Mouse (Mus musculus) lung, postnatal 4 days (tissue): Measurements from ENCODE around the gene Tigd2.
"Not testable (repeated sequence)": the region's sequence is repeated elsewhere in the genome, so short reads cannot be mapped to it uniquely, and the experiment has no call there.

ENCODE experiments used
- DNase-seq, 2 experiments: peaks; one replicate each; pipeline ENCODE4 v3.0.0; 2021

Tigd2 gene

DNA sequence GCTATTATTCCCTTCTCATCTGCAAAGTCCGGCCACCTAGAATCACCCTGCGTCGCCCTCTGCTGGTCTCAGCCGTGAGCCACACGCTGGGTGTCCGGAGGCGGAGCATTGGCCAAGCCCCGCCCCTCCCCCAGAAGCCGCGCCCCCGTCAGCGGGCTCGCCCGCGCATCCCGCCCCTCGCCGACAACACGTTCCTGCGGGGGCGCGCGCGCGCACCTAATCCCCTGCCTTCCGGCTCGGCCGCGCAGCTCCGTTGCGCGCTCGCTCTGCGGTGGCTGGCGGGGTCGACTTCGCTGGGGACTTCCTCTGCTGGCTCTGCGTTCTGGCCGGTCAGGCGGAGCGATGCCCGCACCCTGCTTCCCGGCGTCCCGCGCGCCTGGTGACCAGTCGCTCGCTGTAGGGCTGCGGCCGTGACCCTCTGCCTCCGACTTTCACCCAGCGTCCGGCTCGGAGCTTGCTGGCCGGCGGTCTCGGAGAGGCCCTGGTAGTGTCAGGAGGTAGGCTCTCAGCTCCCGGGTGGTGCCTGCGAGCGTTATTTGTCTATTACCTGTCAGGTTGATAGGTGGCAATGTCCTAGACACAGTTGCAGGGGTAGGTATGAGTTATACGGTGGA is at the start of gene Tigd2:
Tigd2 (plus strand) TSS at position 186 of the 614 bp plus-strand sequence.
- peak; percentile 94 for DNase-seq

- DNase-seq, result no peak
These were observed 46.7 kb upstream of the Tigd2 start for GRCm38 (mm10) chr6:59161801-59162478.

DNA sequence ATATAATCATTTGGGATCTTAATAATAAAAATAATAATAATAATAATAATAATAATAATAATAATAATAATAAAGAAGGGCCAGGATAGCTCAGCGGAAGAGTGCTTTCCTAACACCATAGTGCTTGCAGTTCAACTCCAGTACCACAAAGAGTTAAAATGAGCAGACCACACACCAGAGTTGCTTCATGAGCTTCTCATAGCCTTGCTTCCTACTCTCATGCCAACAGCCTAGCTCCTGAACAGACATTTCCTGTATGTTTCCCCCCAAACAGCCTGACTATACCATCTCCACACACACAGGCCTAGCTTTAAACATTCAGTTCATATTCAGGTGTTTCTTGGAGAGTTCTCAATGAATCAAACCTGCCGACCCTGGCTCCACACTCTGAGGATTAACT is 45.8 kb upstream of the Tigd2 start:
- no peak for DNase-seq

DNA sequence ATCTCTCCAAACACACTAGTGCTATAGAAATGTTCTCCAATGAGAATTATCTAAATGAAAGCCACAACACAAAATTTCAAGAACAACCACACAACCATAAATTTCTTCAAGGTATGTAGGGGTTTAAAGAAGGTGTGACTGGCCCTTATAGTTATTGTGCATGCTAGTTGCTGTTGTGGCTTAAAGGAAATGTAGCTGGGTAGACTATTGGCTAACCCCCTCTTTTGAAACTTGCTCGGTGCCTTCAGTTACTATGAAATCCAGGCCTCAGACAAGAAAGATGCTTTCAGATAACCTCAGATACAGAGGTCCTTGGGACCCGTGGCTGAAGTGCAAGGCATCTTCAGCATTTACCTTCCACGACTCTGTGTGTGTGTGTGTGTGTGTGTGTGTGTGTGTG is 45.3 kb upstream of the Tigd2 start:
- no peak for DNase-seq

- no peak for DNase-seq
These were observed 39.7 kb upstream of the Tigd2 start for GRCm38 (mm10) chr6:59168939-59169338.

- DNase-seq, result no peak
These were observed 37.4 kb upstream of the Tigd2 start for GRCm38 (mm10) chr6:59171230-59171629.

DNA sequence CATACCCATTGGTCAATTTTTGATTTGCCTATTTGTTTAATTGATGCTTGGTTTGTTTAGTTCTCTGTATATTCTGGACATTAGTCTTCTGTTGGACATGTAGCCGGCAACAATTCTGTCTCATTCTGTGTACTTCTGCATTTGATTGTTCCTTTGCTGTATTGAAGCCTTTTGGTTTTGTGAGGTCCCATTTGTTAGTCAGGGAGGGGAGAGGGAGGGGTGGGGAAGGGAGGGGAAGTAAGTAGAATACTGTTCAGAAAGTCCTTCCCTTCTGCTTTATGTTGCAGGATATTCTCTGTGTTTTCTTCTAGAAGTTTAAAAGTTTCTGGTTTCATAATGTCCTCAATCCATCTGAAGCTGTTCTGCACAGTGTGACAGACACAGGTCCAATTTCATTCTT is 34.7 kb upstream of the Tigd2 start:
- DNase-seq, result no peak

DNA sequence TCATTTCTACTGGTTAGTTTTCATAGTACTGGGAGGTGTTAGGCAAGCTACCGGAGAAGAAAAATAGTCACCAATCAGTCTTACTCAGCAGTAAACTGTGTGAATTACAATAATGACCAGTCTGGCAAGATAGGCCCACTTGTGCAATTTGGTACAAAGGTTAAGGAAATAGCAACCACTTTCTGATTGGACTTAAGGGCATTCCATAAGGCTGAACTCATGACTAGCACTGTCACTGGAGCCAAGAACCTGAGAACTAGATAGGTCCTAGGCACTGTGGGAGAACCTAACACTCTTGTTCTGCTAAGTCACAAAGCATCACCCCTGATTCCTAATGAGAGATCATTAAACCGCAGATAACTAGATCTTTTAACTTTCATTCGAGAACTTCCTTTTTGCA is 30.6 kb upstream of the Tigd2 start:
- no peak for DNase-seq

DNA sequence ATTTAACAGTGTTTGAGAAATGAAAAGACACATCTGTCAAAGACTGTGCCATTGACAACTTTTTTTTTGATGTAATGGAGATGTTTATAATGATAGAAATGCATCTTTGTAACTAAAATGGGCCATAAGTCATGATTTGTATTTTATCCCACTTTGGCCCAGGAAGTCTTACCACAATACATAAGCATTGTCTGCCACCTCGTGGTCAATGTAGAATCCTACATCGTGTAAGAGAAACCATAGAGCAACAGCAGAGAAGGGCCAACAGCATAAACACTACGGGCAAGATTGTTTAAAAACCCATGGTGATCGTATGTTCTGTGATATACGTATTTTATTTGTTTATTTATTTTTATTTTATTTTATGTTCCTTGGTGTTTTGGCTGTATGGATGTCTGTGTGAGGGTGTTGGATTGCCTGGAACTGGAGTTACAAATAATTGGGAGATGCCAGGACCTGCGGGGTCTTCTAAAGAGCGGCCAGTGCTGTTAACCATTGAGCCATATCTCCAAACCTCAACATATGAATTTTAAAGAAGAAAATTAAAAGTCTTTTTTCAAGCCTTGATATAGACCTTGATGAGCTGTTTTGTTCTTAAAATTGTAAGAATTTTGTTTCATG is 28.2 kb upstream of the Tigd2 start:
- peak in 1 of 2 experiments; percentile 70 for DNase-seq

DNA sequence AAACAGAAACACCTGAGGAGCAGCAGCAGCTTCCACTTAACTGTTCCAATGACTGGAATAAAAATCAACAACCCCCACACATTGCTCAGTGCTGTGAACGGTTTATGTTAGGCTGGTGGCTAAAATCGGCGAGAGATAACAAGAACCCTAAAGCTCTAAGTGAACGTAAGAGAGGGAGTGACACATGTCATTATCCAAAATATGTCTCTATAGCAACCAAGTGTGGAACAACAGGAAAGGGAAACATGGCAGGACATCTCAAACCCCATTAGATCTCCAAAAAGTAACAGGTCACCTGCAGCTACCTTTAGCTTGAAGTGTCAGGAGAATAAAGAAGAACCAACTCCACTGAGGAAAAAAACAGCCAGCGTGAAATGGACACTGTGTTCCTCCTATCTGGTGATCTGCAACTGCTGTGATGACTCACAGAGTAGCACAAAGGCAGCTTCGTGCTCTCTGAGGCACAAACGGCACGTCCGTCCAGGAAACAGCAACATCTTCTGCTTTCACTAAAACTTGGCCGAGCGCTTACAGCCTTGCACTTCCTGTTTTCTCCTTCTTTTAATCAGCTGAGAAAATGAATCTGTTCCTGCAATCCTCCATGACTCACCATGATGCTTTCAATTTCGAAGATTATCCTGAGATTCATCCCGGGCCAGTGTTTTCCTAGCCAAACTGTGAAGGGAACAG is 23.5 kb upstream of the Tigd2 start:
- peak; percentile 23 to 30 for DNase-seq

- no peak for DNase-seq
These were observed 18.7 kb upstream of the Tigd2 start for GRCm38 (mm10) chr6:59190006-59190405.

DNA sequence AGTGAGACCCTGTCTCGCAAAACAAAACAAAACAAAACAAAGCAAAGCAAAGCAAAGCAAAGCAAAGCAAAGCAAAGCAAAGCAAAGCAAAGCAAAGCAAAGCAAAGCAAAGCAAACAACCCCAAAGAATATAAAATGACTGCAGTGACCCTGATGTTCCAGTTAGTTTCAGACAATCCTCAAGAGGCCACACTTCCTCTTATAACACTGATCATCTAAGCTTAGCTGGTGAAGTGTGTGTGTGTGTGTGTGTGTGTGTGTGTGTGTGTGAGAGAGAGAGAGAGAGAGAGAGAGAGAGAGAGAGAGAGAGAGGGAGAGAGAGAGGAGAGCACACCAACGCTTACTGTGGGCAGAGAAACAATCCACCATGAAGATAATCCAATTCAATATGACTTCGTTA is 14.2 kb upstream of the Tigd2 start:
- not testable (repeated sequence) for DNase-seq

- no peak for DNase-seq
These were observed 12.6 kb upstream of the Tigd2 start for GRCm38 (mm10) chr6:59195849-59196635.

DNA sequence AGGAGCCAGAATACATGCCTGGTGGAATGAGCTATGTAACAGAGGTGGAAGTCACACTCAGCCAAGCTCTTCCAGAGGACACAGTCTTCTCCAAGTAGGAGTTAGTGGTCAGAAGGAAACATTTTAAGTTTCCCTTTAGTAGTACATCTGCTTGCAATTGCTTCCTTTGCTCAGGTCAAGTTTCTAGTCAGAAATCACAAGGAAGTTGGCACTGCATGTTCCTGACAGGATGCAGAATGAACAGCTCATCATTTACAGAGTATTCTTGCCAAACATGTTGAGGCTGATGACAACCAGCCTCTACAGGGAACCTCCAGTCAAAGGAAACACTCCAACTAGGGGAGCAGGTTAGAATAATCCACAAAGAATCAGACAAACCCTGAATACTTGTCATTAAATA is 11.9 kb upstream of the Tigd2 start:
- DNase-seq, result no peak

DNA sequence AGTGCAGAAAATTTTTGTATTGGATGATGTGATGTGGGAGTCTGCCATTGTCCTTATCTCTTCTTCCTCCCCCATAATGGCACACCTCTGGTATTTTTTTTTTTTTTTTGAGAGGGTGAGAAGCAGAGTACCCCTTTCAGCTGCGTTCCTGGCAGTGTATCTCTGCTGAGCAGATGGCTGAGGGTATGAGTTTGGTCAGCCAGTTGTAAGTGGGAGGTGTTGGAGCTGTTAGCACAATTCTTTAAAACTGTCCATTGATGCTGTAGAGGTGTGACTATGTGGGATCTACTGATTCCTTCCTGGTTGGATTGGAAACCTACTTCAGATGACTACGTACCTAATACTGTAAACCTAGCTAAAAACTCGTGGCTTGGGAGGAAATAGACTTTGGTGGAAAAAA is 10.3 kb upstream of the Tigd2 start:
- DNase-seq, result no peak

DNA sequence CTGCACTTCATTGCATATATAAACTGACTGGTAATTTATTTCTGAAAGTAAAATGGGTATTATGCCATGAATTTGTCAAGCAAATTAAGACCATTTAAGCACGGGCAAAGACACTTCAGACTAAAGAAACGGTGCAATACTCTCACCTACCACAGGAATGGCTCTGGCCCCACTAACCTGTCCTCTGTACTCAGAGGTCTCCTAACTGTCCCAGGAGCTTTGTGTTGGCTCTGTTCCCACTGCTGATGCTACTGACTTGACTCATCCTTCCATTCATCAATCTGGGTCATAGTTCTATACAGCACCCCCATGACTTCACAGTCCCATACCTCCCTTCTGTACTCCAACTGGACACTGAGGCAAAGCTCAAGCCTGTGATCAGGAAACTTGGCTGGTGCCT is 9.6 kb upstream of the Tigd2 start:
- no peak for DNase-seq

DNA sequence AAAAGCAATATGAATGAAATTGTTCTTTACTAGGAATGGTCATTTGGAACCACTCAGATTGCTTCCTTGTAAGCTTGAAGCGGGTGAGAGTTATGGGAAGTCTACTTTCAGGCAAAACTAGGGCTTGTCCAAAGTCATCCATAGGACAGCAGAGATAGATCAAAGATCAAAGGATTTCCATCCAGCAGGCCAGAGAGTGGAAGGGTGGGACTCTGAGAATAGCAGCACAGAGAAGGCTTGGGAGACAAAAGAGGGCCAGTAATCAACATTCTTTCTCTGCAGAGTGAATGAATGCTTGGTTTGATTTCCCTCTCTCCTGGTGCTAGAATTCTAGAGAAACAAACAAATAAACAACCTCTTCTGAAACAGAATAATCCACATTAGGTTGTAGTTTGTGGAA is 1.1 kb upstream of the Tigd2 start:
- DNase-seq, result no peak

- peak in 1 of 2 experiments; percentile 24 for DNase-seq
These were observed 633 bp downstream of the Tigd2 start for GRCm38 (mm10) chr6:59209299-59209707.

DNA sequence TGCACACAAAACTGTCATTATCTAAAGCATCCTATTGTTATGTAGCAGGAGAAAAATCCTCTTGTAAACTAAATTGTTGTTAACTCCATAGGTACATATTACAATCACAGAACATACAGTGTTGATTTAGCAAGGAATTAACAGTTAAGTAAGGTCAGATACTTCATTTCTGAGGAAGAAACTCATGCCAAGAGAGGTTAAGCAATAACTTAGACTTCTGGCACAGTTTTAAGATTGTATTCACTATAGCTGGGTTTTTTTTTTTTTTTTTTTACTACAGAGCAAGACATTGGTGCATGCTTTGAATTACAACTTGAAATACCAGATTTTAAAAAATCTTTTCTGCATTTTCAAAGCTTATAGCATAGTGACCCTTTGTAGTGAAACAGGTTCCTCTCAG is 24.5 kb downstream of the Tigd2 start:
- no peak for DNase-seq

DNA sequence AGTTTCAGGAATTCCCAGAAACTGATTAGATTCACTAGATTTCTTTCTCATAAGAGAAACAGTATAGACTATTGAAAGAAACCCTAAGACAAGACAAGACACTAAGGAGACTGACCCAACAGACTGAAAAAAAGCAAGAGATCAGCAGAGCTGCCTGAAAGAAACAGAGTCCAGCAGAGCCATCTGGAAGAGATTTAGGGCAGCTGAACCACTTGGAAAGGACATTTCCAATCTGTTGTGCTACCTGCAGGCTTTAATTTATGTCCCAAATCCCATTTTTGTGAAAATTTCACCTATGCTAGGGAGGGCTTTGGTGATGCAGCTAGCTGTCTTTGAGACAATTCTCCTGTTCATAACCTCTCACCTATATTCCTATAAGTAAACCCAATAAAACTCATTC is 25.0 kb downstream of the Tigd2 start:
- DNase-seq, result no peak

- peak in 1 of 2 experiments; percentile 46 for DNase-seq
These were observed 41.0 kb downstream of the Tigd2 start for GRCm38 (mm10) chr6:59249675-59250074.

GRCm38 (mm10) chr6:59250536-59250935 is 41.9 kb downstream of the Tigd2 start:
- DNase-seq, result no peak

DNA sequence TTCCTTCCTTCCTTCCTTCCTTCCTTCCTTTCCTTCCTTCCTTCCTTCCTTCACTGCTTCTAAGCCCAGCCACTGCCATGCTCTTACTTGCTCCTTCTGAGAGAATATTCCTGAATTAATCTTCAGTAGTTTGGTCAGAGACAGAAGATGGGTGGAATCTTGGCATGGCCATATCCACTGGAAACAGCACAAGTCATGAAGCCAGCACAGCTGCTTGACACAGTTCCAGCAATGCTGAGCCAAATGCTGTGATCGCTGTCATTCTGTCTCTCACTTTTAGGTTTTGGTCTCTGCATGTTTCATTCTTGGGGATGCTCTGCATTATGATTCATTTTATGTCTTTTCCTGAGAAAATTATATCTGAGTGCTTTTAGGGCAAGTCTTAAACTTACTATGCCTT is 47.2 kb downstream of the Tigd2 start:
- DNase-seq, result peak in 1 of 2 experiments; percentile 41
